Mouse (Mus musculus) stomach, postnatal 0 days (tissue): ENCODE measurements around the gene Ftsj3.

Experiments
- CTCF ChIP-seq: IDR thresholded peaks from 2 replicates; pipeline ENCODE4 v1.5.1; 2016; ENCODE audit warnings: antibody characterized with exemption, low read depth, mild to moderate bottlenecking, moderate library complexity
- EP300 ChIP-seq: optimal IDR thresholded peaks from 2 replicates; pipeline ENCODE3; 2016; ENCODE audit warnings: antibody characterized with exemption

DNA sequence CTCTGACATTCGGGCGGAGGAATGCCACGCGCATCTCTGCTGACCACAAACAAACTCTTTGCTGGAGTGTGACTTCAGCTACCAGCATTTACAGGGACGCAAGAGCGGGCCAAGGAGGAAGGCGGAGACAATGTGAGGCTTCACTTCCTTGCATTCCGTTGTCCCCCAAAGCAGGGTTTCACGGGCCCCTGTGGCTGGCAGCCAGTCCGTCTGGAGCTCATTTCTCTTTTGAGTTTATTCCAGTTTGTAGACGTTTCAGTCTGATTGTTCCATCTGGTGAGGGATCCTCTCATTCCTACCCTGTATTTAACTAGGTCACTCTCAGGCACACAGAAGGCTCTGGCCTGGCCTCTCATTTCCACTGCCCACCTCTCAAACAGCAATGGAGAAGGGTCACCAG lies 31.1 kb upstream of the Ftsj3 start:
- TF ChIP-seq CTCF (no peak), EP300 (no peak)
